Mouse (Mus musculus): Measurements from ENCODE around the gene Prkrip1.
A peak's percentile ranks its signal among the peaks of the same experiment; 100 is the strongest.

- TF ChIP-seq CTCF (IDR thresholded peaks at IDR 0.05 in 2 of 3, conservative IDR thresholded peaks at IDR 0.05 in 1 of 3; ENCODE audit: control insufficient read depth in 1 of 3, insufficient read depth in 1 of 3, low read depth in 2 of 3, low read length in 3 of 3, poor library complexity in 1 of 3, severe bottlenecking in 1 of 3) (no peak), POLR2A (IDR thresholded peaks at IDR 0.05; ENCODE audit: control insufficient read depth in 1 of 2, insufficient read depth in 1 of 2, low read depth in 1 of 2, low read length in 2 of 2, poor library complexity in 1 of 2) (peak; percentile 57 to 77; a peak in 3 of 4 replicates), ETS1 (IDR thresholded peaks at IDR 0.05; ENCODE audit: low read depth, low read length) (no peak; the same call in 1 of the 2 replicates), MAFK (IDR thresholded peaks at IDR 0.05; ENCODE audit: borderline replicate concordance, low read depth, low read length) (no peak), ZKSCAN1 (IDR thresholded peaks at IDR 0.05; ENCODE audit: low read depth, low read length) (no peak), UBTF (IDR thresholded peaks at IDR 0.05; ENCODE audit: borderline replicate concordance, insufficient read depth, low read depth, low read length) (no peak), NRF1 (IDR thresholded peaks at IDR 0.05; ENCODE audit: insufficient read depth, low read depth, low read length, poor library complexity, severe bottlenecking) (no peak), POLR2AphosphoS2 (IDR thresholded peaks at IDR 0.05; ENCODE audit: low read length) (no peak; the same call in 1 of the 2 replicates), ZNF384 (IDR thresholded peaks at IDR 0.05; ENCODE audit: low read depth, low read length) (peak; percentile 64), NELFE (IDR thresholded peaks at IDR 0.05; ENCODE audit: low read depth, low read length) (peak; percentile 45; the same call in 1 of the 2 replicates)
Observed at GRCm38 (mm10) chr5:136171363-136172341, 27.1 kb downstream of the Prkrip1 start.

All from MEL (cell line).